Mouse (Mus musculus) adrenal gland, postnatal 14 days (tissue): Measurements from ENCODE around the gene Spsb1. TPM values are rescaled to one million over a fixed set of nuclear protein-coding genes. Genes with fewer than 3 reads are reported as not detected.

Experiments used
- DNase-seq: peaks from one replicate; pipeline ENCODE4 v3.0.0; 2021; ENCODE audit warnings: mixed read lengths
- total RNA-seq: library from RNA; stranded (reverse); gene quantifications from 2 replicates; pipeline ENCODE4 v1.2.3, GENCODE M21; 2021

Gene Spsb1
- total RNA-seq, 1 experiment from 2014 or later = 24.7 TPM

DNA sequence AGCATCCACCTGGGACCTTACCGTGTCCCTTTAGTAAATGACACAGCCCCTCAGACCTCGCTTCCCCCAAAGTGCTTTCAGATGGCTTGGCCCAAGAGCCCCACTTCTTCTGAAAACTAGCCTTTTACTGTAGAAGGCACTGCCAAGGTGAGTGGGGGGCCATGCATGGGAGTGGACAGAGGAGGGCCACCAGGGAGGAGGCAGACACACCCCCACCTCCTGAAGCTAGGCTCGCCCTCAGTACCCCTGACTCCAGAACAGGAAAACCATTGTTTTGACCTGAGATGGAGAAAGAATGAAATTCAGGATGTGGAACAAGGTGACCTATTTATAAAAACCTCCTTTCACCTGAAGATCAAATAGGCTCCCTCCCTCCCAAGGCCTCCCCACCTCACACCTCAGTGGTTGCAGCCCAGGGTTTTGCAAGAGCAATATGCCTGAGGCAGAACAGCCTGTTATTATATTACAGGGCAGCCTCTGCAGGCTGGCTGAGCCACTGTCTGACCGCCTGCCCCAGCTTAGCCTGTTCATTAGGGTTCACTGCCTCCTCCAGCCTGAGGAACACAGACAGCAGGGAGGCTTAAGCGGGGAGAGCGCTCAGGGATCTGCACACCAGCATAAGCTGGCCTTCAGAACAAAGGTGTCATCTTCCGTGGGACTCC lies 41.0 kb downstream of the Spsb1 start:
- no peak for DNase-seq

- DNase-seq = no peak
Observed at GRCm38 (mm10) chr4:149912451-149912850, 42.4 kb downstream of the Spsb1 start.

DNA sequence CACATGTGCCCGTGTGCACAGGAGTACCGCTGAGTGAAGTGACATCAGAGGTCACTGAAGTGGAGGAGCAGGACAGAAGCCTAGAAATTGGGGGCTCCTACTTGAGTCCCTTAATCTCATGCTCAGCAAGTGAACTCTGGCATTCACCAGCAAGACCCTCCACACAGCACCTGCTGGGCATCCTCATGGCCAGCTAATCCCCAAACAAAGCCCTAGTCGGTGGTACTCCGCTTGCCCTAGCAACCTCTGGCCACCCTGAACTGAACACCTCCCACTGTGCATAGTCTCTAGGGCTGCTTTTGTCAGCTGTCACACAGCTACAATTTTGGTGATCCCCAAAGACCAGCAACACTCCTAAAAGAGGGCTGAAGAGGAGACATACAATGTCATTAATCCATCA lies 44.3 kb downstream of the Spsb1 start:
- DNase-seq = no peak

DNA sequence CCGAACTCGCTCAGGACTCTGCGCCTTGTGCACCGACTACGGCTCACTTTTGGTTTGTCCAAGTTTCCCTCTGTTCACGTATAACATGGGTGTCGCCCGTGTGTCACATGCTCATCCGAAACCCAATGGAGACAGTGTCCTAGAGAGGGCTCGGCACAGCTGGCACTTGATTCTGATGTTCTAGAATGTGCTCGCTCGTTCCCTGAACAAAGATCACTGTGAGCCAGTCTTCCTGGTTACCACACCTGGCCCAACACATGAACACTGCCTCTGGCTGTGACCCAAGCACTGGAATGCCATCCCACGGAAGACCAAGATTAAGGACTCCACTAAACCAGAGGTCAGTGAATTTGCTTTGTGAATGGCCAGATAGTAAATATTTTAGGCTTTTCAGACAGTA lies 45.3 kb downstream of the Spsb1 start:
- DNase-seq = no peak

DNA sequence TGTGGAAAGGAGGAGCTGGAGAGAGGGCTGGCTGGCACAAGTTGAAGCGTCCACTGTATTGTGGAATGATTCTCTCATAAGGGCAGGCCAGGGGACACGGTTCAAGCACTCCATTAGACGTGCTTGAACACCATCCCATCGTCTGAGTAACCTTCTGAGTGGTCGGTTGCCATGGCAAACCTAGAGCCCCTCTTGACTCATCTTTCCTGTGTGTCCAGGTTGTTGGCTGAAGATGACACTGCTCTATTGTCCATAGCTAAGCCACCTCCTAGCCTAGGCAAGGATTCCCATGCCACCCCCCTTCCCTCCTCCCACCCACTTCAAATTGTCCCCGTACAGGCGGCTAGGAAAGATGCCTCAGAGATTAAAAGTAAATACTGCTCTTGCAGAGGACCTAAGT lies 45.9 kb downstream of the Spsb1 start:
- no peak for DNase-seq

DNA sequence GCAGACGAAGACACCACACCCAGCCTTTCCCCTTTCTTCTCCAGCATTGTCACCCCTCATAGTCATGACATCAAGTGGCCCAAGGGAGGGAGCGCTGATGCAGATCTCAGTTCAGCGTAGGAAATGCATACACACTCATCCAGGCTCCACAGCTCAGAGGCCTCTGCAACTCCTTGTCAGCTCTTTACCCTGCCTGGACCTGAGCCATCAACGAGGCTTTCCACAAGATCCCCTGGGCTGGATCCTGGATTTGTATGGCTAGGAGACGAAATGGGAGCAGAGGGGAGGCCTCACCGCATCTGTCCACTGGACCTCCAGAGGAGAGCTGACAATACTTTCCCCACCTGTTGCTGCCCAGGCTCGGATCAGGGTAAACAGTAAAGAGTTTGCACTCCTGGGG lies 47.2 kb downstream of the Spsb1 start:
- DNase-seq = peak; percentile 53

- DNase-seq = no peak
Observed at GRCm38 (mm10) chr4:149906921-149907320, 47.9 kb downstream of the Spsb1 start.

DNA sequence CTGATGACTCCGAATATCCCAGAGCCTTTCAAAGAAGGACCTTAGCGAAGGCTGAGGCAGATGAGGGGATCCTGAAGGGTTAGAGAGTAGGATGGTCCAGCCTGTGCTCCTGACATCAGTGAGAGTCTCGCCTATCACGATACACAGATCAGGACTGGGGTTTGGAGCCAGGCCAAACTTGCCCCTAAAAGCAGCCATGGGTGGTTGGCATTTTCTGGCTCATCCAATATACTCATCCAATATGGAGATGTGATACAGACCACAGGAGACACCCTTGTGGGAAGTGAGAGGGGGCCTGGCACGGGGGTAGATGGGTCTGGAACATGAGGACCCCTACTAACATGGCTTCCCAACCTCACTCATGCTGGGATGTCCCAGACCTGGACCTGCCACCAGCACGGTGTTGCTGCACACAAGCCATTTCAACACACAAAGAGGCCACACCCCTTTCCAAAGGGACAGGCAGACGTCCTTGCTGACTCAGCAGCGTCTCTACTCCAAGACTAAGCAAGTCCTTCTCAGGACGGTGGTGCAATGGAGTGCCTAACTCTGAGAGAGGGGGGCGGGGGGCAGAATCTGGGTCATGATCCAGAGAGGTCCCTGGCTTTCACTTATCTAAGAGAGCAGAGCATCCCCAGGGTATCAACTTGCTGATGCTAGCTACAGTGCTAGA lies 49.4 kb downstream of the Spsb1 start:
- peak; percentile 73 for DNase-seq

GRCm38 (mm10) chr4:149903026-149903425 lies 51.8 kb downstream of the Spsb1 start:
- DNase-seq = peak; percentile 67

DNA sequence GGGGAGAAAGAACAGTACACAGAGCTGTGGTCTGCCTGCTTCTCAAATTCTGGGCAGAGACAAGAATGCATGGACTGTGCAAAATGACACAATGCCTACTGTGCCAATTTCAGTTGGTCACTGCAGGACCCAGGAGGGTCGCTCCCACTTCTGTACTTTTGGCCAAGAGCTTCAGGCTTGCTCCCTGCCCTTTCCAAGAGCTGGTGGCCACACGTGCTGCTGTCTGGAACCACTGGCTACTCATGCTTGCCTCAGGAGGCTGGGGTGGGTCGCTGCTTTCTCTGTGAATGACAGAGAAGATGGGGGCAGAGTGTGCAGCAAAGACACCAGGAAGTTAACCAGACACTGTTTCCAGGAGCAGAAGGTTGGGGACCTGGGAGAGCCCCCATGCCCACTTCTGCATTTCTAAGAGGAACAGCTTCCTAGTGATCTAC lies 53.5 kb downstream of the Spsb1 start:
- DNase-seq = no peak

DNA sequence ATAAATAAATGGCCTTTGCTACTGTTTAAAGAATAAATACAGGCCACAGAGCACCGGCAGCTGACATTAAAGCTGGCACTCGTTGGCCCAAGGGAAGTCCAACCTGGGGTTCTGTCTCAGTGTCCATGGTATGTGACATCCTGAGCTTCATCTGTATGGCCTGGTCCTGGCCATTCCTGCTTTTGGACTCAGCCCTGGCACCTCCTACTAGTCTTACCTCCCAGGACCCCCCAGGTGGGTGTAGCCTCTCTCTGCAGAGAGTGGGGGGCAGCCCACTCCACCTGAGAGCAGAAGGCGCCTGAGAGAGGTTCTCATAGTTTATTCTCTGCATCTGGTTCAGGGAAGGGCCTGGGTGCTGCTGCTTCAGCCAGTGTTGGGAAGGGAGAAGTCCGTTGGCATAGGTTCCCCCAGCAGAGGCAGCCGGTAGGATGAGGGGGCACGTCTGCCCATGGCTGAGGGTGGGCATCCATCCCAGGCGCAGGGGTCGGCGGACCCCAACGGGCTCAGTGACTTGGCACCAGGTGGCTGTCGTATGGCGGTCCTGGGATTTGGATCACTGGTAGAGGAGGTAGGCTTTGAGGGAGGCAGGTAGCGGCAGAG lies 57.1 kb downstream of the Spsb1 start:
- DNase-seq = no peak

- DNase-seq = no peak
Observed at GRCm38 (mm10) chr4:149896024-149896538, 58.8 kb downstream of the Spsb1 start.

- no peak for DNase-seq
Observed at GRCm38 (mm10) chr4:149895226-149895625, 59.6 kb downstream of the Spsb1 start.

DNA sequence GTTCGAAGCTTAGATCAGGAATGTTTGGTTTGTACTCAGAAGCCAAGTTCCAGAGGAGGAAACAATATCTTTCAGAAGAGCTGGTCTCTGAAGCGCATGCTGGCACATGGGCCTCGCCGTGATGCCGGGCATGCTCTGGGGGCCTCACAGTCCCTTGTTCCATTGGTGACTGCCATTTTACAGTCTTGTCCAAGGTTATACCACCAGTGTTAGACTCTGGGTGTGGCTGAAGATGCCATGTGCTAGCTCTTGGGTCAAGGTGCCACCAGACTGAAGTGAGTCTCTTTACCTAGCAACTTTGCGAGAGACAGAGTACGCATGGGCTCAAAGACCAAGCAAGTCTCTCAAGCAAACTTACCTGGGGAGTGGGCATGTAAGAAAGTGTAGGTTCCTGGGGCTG lies 60.5 kb downstream of the Spsb1 start:
- no peak for DNase-seq

- DNase-seq = no peak
Observed at GRCm38 (mm10) chr4:149893611-149894151, 61.2 kb downstream of the Spsb1 start.

DNA sequence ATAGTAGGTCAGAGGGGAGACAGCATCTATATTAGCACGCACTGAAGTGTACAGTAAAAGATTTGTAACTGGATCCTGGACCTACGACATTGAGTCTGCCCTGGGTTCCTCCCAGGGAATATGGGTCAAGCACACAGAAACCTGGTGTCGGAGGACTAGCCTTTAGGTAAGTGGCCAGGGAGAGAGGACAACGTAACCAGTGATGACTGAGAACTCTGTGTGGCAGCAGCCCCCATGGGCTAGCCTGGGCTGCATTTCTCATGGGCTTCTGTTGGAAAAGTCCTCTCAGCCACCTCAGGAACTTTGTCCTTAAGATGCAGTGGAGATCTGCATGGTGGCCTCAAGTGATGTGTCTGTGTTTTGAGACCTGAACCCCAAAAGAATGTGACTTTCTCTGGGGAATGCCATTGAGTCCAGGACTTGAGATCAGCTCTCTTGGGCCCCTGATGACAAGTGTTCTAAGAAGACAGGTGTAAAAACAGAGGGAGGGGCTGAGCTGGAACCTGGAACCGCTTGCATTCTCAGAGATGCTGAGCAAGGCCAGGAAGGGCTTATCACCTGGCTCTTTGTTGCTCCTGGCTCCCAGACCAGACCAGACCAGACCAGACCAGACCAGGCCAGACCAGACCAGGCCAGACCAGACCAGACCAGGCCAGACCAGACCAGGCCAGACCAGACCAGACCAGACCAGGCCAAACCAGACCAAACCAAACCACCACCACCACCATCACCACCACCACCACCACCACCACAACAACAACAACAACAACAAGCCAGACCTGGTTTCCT lies 63.5 kb downstream of the Spsb1 start:
- no peak for DNase-seq

- DNase-seq = peak; percentile 80
Observed at GRCm38 (mm10) chr4:149890551-149890950, 64.3 kb downstream of the Spsb1 start.

DNA sequence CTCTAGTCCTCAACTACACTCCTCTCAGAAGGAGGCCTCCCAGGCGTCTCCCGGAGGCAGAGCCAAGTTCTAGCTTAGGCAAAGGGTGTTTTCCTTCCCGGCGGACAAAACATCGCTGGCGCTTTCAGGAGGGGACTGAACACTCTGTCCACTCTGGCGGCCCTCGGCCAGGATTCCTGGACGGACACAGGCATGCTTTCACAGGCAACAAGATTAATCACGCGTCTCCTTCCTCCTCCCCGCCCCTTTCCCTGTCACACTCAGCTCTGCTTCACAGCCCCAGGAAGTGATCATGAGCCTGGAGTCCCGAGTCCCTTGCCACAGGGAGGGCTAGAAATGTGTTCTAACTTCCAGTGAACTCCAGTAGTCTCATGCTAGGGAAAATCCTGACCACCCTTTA lies 65.0 kb downstream of the Spsb1 start:
- peak; percentile 89 for DNase-seq

- peak; percentile 36 for DNase-seq
Observed at GRCm38 (mm10) chr4:149888736-149889470, 65.9 kb downstream of the Spsb1 start.

DNA sequence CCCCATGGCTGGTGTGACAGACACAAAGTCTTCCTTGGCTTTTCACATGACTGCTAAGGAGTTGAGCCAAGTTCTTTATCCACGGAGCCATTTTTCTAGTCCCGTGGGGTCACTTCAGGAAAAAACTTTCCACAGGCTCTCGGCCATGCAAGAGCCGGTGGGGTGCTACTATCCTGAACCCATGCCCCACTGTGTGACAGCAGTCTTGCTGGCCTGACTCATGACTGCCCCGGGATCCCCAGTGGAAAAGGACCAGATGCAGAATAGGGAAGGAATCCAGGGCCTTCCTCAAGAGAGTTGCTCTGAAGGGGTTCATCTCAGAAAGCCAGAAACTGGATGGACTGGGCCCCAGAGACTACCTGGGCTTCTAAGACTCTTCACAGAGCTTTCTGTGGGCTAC lies 66.7 kb downstream of the Spsb1 start:
- DNase-seq = no peak
